Mouse (Mus musculus) ES-E14 (cell line): Measurements from ENCODE around the gene Cby1. TPM values are rescaled to one million over a fixed set of nuclear protein-coding genes. Genes with fewer than 3 reads are reported as not detected.

Source experiments
- DNase-seq: peaks from one replicate; pipeline ENCODE4 v3.0.0-alpha.2; 2013; ENCODE audit warnings: low read depth, low spot score
- H3K27ac ChIP-seq: 2 replicates; pipeline ENCODE4 v1.5.1; 2012; ENCODE audit warnings: low read depth, mild to moderate bottlenecking, low read length, moderate library complexity, mixed read lengths; ENCODE audit not compliant: poor library complexity, insufficient read depth, severe bottlenecking
- H3K36me3 ChIP-seq: 2 replicates; pipeline ENCODE4 v1.6.1; 2012; ENCODE audit warnings: mild to moderate bottlenecking, low read length, moderate library complexity, mixed read lengths; ENCODE audit not compliant: control insufficient read depth, poor library complexity, insufficient read depth, severe bottlenecking
- H3K4me1 ChIP-seq, 2 experiments: fragments of 150-350 bp in 1 of 2; sonication (generic) in 1 of 2; 2 replicates each; pipeline ENCODE4 v1.6.1; 2012; ENCODE audit warnings: low read length in 2 of 2, mild to moderate bottlenecking in 1 of 2, mixed read lengths in 1 of 2; ENCODE audit not compliant: control insufficient read depth in 2 of 2, insufficient read depth in 2 of 2, poor library complexity in 1 of 2
- H3K4me3 ChIP-seq, 2 experiments: fragments of 150-350 bp in 1 of 2; sonication (generic) in 1 of 2; 2 replicates each; pipeline ENCODE4 v1.5.1; 2012; ENCODE audit warnings: low read length in 2 of 2, low read depth in 1 of 2, mild to moderate bottlenecking in 1 of 2, mixed read lengths in 1 of 2; ENCODE audit not compliant: insufficient read depth in 1 of 2, poor library complexity in 1 of 2, severe bottlenecking in 1 of 2
- H3K9ac ChIP-seq: 2 replicates; pipeline ENCODE4 v1.6.1; 2012; ENCODE audit warnings: low read depth, mild to moderate bottlenecking, low read length, mixed read lengths; ENCODE audit not compliant: poor library complexity, insufficient read depth, severe bottlenecking
- H3K9me3 ChIP-seq: fragments of 150-350 bp; sonication (generic); 2 replicates; pipeline ENCODE4 v1.6.1; 2012; ENCODE audit warnings: low read depth, mild to moderate bottlenecking, low read length; ENCODE audit not compliant: control insufficient read depth, insufficient read depth
- CHD2 ChIP-seq: IDR thresholded peaks from 2 replicates; pipeline ENCODE4 v1.6.1; 2014; ENCODE audit warnings: mild to moderate bottlenecking, low read depth, low read length, inconsistent platforms
- HCFC1 ChIP-seq: IDR thresholded peaks from 2 replicates; pipeline ENCODE4 v1.6.1; 2012; ENCODE audit warnings: low read length, inconsistent platforms, borderline replicate concordance; ENCODE audit not compliant: insufficient read depth
- MAFK ChIP-seq: IDR thresholded peaks from 2 replicates; pipeline ENCODE4 v1.6.1; 2014; ENCODE audit warnings: mild to moderate bottlenecking, low read depth, low read length, inconsistent platforms; ENCODE audit not compliant: insufficient read depth
- ZC3H11A ChIP-seq: IDR thresholded peaks from 2 replicates; pipeline ENCODE4 v1.6.1; 2012; ENCODE audit warnings: low read depth, mild to moderate bottlenecking, inconsistent platforms, low read length, borderline replicate concordance
- ZNF384 ChIP-seq: IDR thresholded peaks from 2 replicates; pipeline ENCODE4 v1.6.1; 2012; ENCODE audit warnings: low read depth, low read length, inconsistent platforms
- in situ Hi-C, 2 experiments: fragments of 600-800 bp; cut with MboI; formaldehyde crosslinking; loops; one replicate each; pipeline ENCODE4 v1.15.1; 2025; ENCODE audit warnings: low sequenced_read_pairs in 2 of 2, inconsistent platforms in 1 of 2; ENCODE audit not compliant: unreplicated experiment in 2 of 2
- total RNA-seq: library from RNA; depleted of rRNA; stranded (reverse); fragments of 300-350 nt; gene quantifications from 2 replicates; pipeline ENCODE4 v1.2.3, GENCODE M21; 2012

Gene Cby1
- total RNA-seq, 1 experiment, result 29.5 TPM

DNA sequence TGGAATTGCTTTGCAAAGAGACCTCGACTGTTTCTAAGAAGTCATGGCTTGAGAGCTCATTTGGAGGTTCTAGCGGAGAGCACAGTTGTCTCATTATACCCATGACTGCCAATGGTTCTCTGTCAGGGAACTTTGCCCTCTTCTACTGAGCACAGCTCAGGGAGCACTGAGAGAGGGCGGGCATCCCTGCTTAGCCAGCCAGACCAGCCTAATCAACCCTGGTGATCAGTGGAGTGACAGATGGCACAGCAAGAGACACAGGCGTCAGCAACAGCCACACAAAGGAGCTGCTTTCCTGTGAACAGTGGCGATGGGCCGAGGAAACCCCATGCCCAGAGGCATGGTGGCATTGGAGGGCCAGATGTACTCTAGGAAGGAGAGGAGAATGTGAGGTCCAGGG, 38.0 kb downstream of the Cby1 start:
- TF ChIP-seq CHD2, result no peak
- TF ChIP-seq HCFC1, result no peak
- TF ChIP-seq ZNF384, result no peak
- no peak for TF ChIP-seq MAFK
- no peak for TF ChIP-seq ZC3H11A
- Histone ChIP-seq H3K36me3 (peaks cover 6% of the 10 kb centered on the region; the same call in 1 of the 2 replicates), H3K4me1 (peaks cover 3 to 8% of the 10 kb centered on the region in 2 experiments; a peak in 2 of 4 replicates), H3K27ac (no peak overlapping the region), H3K9me3 (no peaks in the 10 kb centered on the region), H3K4me3 (no peak overlapping the region), H3K9ac (no peak overlapping the region)
- no peak for DNase-seq
- in situ Hi-C loops, result no loop called here

DNA sequence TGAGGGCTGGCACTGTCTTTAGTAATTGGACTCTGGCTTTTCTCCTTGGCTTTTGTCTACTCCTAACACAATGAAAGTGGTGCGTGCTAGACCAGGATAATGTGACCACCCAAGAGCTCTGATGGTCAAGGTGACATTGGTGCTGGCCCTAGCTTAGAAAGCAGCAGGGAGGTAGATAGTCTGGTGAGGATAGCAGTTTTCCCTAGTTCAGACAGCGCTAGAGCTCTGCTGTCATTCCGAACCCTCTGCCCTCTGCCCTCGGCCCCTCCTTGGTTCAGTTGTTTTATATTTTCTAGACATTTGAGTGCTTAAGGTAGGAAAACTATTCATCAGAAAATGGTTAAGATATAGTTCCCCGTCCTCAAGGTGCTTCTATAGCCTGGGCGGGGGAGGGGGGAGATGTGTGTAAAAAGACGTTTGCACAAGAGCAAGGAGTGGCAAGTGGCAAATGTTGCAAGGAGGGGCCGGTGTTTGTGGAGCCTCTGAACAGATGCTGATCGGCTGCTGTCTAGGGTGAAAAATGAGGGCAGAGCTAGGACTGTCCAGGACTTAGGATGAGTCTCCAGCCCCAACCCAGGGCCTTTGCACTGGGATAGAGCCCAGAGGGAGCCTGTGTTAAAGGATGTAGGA, 38.7 kb downstream of the Cby1 start:
- Histone ChIP-seq H3K9ac (no peak overlapping the region), H3K27ac (no peak overlapping the region), H3K36me3 (peaks cover 6% of the 10 kb centered on the region; the same call in 1 of the 2 replicates)

DNA sequence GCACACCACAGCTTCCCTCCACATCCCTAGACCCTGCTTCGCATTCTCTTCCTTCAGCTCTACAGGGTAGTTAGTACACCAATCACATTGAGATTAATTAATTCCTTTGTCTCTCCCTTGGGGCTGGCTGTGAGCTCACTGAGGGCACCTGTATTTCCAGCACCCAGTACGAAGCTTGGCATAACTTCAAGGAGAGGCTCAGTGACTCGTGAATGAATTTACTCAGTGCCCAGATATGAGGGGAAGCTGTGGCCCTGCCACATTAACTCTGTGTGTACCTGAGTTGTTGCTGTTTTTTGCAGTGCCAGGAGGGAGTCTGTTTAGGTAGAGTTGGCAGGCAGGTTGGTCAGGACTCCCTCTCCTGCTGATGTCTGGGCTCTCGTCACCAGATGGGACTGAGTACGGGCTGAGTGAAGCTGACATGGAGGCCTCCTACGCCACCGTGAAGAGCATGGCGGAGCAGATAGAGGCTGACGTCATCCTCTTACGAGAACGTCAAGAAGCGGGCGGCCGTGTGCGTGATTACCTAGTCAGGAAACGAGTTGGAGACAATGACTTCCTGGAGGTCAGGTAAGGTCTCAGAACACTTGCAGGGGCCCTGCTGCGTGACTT, 47.7 kb downstream of the Cby1 start:
- no peak overlapping the region for H3K9ac ChIP-seq
- DNase-seq, result no peak
- peaks cover 36% of the 10 kb centered on the region; the same call in 1 of the 2 replicates for H3K36me3 ChIP-seq
- TF ChIP-seq CHD2 (no peak), ZNF384 (no peak), HCFC1 (no peak), ZC3H11A (no peak), MAFK (no peak)
- in situ Hi-C loops, result no loop called here
- H3K27ac ChIP-seq, result no peak overlapping the region
- no peaks in the 10 kb centered on the region for H3K9me3 ChIP-seq
- H3K4me1 ChIP-seq, result no peaks in the 10 kb centered on the region
- H3K4me3 ChIP-seq, result no peak overlapping the region

More for the DNA sequence above, 38.7 kb downstream of the Cby1 start:
- DNase-seq, result no peak
- Histone ChIP-seq H3K9me3 (no peaks in the 10 kb centered on the region), H3K4me3 (no peak overlapping the region), H3K4me1 (peaks cover 3 to 8% of the 10 kb centered on the region in 2 experiments; a peak in 2 of 4 replicates)
- TF ChIP-seq HCFC1, result no peak
- no peak for TF ChIP-seq ZNF384
- TF ChIP-seq ZC3H11A, result no peak
- TF ChIP-seq MAFK, result no peak
- TF ChIP-seq CHD2, result no peak
- in situ Hi-C loops, result no loop called here

DNA sequence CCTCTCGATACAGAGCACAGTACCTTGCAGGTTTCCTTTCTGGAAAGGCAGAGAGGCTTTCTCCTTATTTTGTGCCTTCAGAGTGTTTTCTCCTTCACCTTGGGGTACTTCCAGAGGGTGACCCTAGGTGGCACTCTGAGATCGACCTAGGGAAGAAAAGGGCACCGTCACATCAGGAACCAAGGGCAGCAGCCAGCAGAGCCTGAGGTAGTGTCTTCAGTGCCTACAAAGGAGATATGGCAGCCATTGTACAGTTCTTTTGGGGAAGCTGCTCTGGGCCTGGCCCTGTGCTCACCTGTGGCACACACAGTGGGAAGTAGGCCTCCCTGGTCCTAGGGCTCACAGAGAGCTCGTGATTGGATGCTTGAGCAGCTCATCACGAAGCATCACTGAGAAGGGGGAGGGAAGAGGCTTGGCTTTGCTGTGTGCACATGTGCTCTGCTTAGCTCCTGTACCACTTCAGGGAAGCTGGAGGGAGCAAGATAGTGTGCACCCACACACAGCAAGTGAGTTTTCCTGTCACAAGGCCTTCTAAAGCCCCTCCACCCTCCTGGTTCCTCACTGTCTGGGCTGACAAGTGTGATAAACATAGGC, 49.3 kb downstream of the Cby1 start:
- peak; percentile 19 for DNase-seq
- Histone ChIP-seq H3K4me1 (no peaks in the 10 kb centered on the region), H3K4me3 (no peak overlapping the region), H3K9ac (no peak overlapping the region), H3K9me3 (no peaks in the 10 kb centered on the region), H3K36me3 (peaks cover 48% of the 10 kb centered on the region), H3K27ac (no peak overlapping the region; the same call in 1 of the 2 replicates)
- TF ChIP-seq HCFC1 (no peak), MAFK (no peak), CHD2 (no peak), ZC3H11A (no peak), ZNF384 (no peak)
- in situ Hi-C loops, result no loop called here
